Mouse (Mus musculus) thymus, postnatal 36 days (tissue): ENCODE results near the gene Atp8b3.
A peak's percentile ranks its signal among the peaks of the same experiment; 100 is the strongest.

Experiments
- DNase-seq, 2 experiments: peaks; one replicate each; pipeline ENCODE4 v3.0.0; 2022; ENCODE audit warnings: mixed read lengths in 2 of 2

Gene Atp8b3

GRCm38 (mm10) chr10:80566375-80567092, 27.6 kb upstream of the Atp8b3 start:
- peak; percentile 89 to 92 for DNase-seq

GRCm38 (mm10) chr10:80561116-80561944, 22.4 kb upstream of the Atp8b3 start, which contains the start of gene Rexo1:
Rexo1 (minus strand) TSS chr10:80561560.
- DNase-seq, result peak; percentile 92 to 95

- no peak for DNase-seq
These were observed 21.7 kb upstream of the Atp8b3 start for GRCm38 (mm10) chr10:80560621-80561020.

GRCm38 (mm10) chr10:80559431-80559830, 20.5 kb upstream of the Atp8b3 start:
- no peak for DNase-seq

- DNase-seq, result peak; percentile 64 to 67
These were observed 18.5 kb upstream of the Atp8b3 start for GRCm38 (mm10) chr10:80557346-80557965.

GRCm38 (mm10) chr10:80553997-80554396, 15.1 kb upstream of the Atp8b3 start:
- DNase-seq, result no peak

- DNase-seq, result no peak
These were observed 14.7 kb upstream of the Atp8b3 start for GRCm38 (mm10) chr10:80553575-80553974.

GRCm38 (mm10) chr10:80552364-80552763, 13.4 kb upstream of the Atp8b3 start:
- no peak for DNase-seq

GRCm38 (mm10) chr10:80549279-80549678, 10.4 kb upstream of the Atp8b3 start:
- DNase-seq, result no peak

GRCm38 (mm10) chr10:80548428-80549006, 9.6 kb upstream of the Atp8b3 start:
- DNase-seq, result peak; percentile 37 to 46

GRCm38 (mm10) chr10:80547539-80547938, 8.6 kb upstream of the Atp8b3 start:
- DNase-seq, result no peak

GRCm38 (mm10) chr10:80546945-80547344, 8.0 kb upstream of the Atp8b3 start:
- no peak for DNase-seq

- no peak for DNase-seq
These were observed 6.7 kb upstream of the Atp8b3 start for GRCm38 (mm10) chr10:80545590-80545989.

- DNase-seq, result no peak
These were observed 4.9 kb upstream of the Atp8b3 start for GRCm38 (mm10) chr10:80543873-80544272.

GRCm38 (mm10) chr10:80539493-80539892, 569 bp upstream of the Atp8b3 start:
- no peak for DNase-seq

GRCm38 (mm10) chr10:80538180-80538579, 744 bp downstream of the Atp8b3 start:
- no peak for DNase-seq

- DNase-seq, result no peak
These were observed 3.2 kb downstream of the Atp8b3 start for GRCm38 (mm10) chr10:80535711-80536110.

- no peak for DNase-seq
These were observed 3.9 kb downstream of the Atp8b3 start for GRCm38 (mm10) chr10:80535071-80535470.

- no peak for DNase-seq
These were observed 5.2 kb downstream of the Atp8b3 start for GRCm38 (mm10) chr10:80533704-80534103.

GRCm38 (mm10) chr10:80532783-80533182, 6.1 kb downstream of the Atp8b3 start:
- DNase-seq, result no peak

- no peak for DNase-seq
These were observed 12.8 kb downstream of the Atp8b3 start for GRCm38 (mm10) chr10:80526172-80526571.

- DNase-seq, result peak in 1 of 2 experiments; percentile 22
These were observed 15.6 kb downstream of the Atp8b3 start for GRCm38 (mm10) chr10:80523299-80523698.

- DNase-seq, result no peak
These were observed 19.6 kb downstream of the Atp8b3 start for GRCm38 (mm10) chr10:80519287-80519686.
